Mouse (Mus musculus): Measurements from ENCODE around the gene Cped1. TPM values are rescaled to one million over a fixed set of nuclear protein-coding genes. Genes with fewer than 3 reads are reported as not detected.

Gene Cped1
- polyA plus RNA-seq (2012; rRNA removed): 37.0 and 49.8 TPM in 2 replicates

GRCm38 (mm10) chr6:21985732-21986540 is at the start of gene Cped1:
Gene Cped1, plus strand, starts transcription at chr6:21985916.

GRCm38 (mm10) chr6:21949226-21949731 is 36.4 kb upstream of the Cped1 start, which contains the start of gene Ing3:
Gene Ing3, plus strand, starts transcription at chr6:21949571.

GRCm38 (mm10) chr6:22288004-22288736 is 302.5 kb downstream of the Cped1 start, which contains the start of gene Wnt16:
Gene Wnt16, plus strand, starts transcription at chr6:22288227.

Other genes with a start within 250 kb of the Cped1 start
- 3.1 and 4.0 TPM in 2 replicates for gene Tspan12, start 133.4 kb upstream of the Cped1 start, polyA plus RNA-seq (2012; rRNA removed)
- 6.3 and 8.5 TPM in 2 replicates for gene Ing3, start 36.3 kb upstream of the Cped1 start, polyA plus RNA-seq (2012; rRNA removed)

Data from ovary, adult 2 months (tissue).